Mouse (Mus musculus): ENCODE results near the gene Sat1. TPM values are rescaled to one million over a fixed set of nuclear protein-coding genes. Genes with fewer than 3 reads are reported as not detected.
A peak's percentile ranks its signal among the peaks of the same experiment; 100 is the strongest.
"Not testable (repeated sequence)": the region's sequence is repeated elsewhere in the genome, so short reads cannot be mapped to it uniquely, and the experiment has no call there.

Gene Sat1
- polyA plus RNA-seq (2016; fragmentation: Nextera tagmentation; extraction: Ambion mirVana), result 75.6 and 82.2 TPM in 2 replicates

DNA sequence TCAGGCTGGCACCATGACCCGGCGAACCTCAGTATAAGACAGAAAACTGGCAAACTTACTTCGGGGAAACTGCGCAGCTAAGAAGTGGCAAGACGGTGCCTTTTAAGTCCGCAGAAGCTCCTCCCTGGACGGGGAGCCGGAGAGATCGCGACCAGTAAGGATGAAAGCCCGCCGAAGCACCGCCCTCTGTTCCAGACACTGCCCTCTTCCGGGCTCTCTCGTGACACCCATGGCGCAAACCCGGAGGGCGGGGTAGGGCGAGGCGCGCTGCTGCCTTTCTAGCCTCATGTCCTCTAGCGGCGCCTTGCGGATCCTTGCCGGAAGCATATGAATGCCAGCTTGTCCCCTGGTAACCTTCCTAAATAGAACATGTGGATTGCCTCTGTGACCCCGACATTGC lies at the start of gene Sat1:
Gene Sat1 (minus strand): TSS at position 179 of the 400 bp plus-strand sequence.
- Histone ChIP-seq H3K27me3 (replicated peaks; ENCODE audit: low read depth, poor library complexity, severe bottlenecking) (no peaks in the 10 kb centered on the region), H3K4me3 (peak within 1 kb of the TSS; percentile 62), H3K9me3 (no peaks in the 10 kb centered on the region), H3K4me1 (no peaks in the 10 kb centered on the region), H3K36me3 (replicated peaks) (no peaks in the 10 kb centered on the region), H3K27ac (replicated peaks) (no peak within 1 kb of the TSS; the same call in 1 of the 2 replicates)
- 14% methylated on average over 26 of the region's 26 CpGs for WGBS
- DNase-seq (ENCODE audit: low spot score), result peak; percentile 91

DNA sequence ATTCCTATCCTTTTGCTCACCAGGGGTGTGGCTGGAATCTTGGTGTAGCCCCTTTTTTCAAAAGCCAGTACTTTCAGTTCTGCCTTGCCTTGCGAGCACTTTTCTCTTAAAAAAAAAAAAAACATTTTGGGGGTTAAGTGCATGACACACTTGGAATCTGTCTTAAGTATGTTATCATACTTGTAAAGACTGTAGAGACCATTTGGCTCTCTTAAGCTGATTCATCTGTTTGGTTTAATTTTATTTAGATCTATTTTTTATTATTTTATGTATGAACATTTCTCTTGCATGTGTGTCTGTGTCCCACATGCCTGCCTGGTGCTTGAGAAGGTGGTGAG lies 46.6 kb upstream of the Sat1 start:
- Histone ChIP-seq H3K36me3 (replicated peaks) (no peaks in the 10 kb centered on the region), H3K27ac (replicated peaks) (no peak overlapping the region), H3K27me3 (replicated peaks; ENCODE audit: low read depth, poor library complexity, severe bottlenecking) (no peaks in the 10 kb centered on the region), H3K4me3 (peak overlapping the region; percentile 63), H3K9me3 (no peaks in the 10 kb centered on the region), H3K4me1 (no peaks in the 10 kb centered on the region)
- no peak for DNase-seq (ENCODE audit: low spot score)
- 41% methylated on average over 1 of the region's 1 CpGs for WGBS

DNA sequence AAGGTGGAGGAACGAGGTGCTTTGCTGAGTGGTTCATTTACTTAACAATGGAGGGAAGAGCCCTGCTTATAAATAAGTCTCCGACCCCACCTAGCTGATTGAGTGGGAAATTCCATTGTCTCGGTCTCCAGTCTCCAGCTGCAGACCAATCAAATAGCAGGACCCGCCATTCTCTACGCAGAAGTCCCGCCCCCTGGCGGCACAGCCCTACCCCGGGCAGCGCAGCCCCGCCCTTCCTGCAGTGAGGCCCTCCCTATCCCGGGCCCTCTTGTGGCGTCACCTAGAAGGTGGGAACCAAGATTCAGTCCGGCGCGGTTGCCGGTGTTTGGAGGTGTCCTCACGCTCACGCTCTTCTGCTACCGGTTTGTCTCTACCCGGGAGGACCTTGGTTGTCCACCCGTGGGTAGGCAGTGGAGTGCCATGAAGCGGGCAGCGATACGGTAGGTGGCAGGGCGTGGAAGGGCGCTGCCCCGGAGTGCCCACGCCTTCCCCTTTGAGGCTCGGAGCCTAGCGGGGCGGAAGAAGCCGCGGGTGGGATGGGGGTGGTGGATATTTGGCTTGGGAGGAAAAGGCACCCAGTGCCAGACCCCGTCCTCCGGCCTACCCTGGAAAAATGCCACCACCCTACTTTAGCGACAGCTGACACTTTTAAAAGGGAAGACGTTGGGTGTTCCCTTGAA lies 46.1 kb upstream of the Sat1 start, which contains the start of gene Acot9:
Gene Acot9 (plus strand): TSS at position 209 of the 680 bp plus-strand sequence.
- DNase-seq (ENCODE audit: low spot score), result peak; percentile 86
- Histone ChIP-seq H3K4me1 (no peaks in the 10 kb centered on the region), H3K36me3 (replicated peaks) (no peaks in the 10 kb centered on the region), H3K9me3 (no peaks in the 10 kb centered on the region), H3K27ac (replicated peaks) (peak within 1 kb of the TSS; percentile 71), H3K27me3 (replicated peaks; ENCODE audit: low read depth, poor library complexity, severe bottlenecking) (no peaks in the 10 kb centered on the region), H3K4me3 (peak within 1 kb of the TSS; percentile 63)
- 15% methylated on average over 37 of the region's 37 CpGs for WGBS

DNA sequence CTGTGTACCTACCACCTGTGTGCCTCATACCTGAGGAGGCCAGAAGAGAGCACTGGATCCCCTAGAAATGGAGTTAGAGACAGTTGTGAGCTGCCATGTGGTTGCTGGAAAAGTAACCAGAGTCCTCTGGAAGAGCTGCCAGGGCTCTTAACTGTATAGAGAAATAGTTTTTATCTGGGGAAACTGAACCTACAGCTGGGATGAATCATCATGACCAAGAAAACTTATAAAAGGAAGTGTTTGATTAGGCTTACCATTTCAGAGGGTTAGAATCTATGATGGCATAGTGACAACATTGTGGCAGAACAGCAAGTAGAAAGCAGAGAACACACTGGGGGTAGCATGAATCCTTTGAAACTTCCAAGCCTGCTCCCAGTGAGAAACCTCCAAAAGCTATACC lies 40.6 kb upstream of the Sat1 start:
- H3K36me3 ChIP-seq (replicated peaks), result no peaks in the 10 kb centered on the region
- no peaks in the 10 kb centered on the region for H3K9me3 ChIP-seq
- no peak overlapping the region for H3K4me3 ChIP-seq
- no peak for DNase-seq (ENCODE audit: low spot score)
- H3K4me1 ChIP-seq, result no peaks in the 10 kb centered on the region
- H3K27me3 ChIP-seq (replicated peaks; ENCODE audit: low read depth, poor library complexity, severe bottlenecking), result no peaks in the 10 kb centered on the region
- H3K27ac ChIP-seq (replicated peaks), result no peak overlapping the region

DNA sequence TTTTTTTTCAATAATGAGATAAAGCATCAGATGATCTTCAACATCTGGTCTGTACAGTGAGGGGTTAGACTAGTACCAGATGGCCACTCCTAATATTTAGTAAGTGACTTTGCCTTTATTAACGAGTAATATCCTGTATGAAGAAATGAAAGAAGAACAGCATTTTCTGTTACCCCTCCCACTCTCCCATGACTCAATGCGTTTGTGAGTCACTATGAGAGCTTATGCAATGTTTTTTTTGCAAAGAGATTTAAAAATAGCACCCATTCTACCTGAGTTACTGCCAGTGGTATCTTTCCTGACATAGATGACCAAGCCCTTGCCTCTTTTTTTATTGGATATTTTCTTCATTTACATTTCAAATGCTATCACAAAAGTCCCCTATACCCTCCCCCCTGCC lies 2.0 kb upstream of the Sat1 start:
- 76% methylated on average over 2 of the region's 2 CpGs for WGBS
- no peak for DNase-seq (ENCODE audit: low spot score)
- H3K4me1 ChIP-seq, result no peaks in the 10 kb centered on the region
- H3K27ac ChIP-seq (replicated peaks), result no peak overlapping the region
- H3K4me3 ChIP-seq, result no peak overlapping the region
- H3K27me3 ChIP-seq (replicated peaks; ENCODE audit: low read depth, poor library complexity, severe bottlenecking), result no peaks in the 10 kb centered on the region
- H3K9me3 ChIP-seq, result no peaks in the 10 kb centered on the region
- H3K36me3 ChIP-seq (replicated peaks), result no peaks in the 10 kb centered on the region

DNA sequence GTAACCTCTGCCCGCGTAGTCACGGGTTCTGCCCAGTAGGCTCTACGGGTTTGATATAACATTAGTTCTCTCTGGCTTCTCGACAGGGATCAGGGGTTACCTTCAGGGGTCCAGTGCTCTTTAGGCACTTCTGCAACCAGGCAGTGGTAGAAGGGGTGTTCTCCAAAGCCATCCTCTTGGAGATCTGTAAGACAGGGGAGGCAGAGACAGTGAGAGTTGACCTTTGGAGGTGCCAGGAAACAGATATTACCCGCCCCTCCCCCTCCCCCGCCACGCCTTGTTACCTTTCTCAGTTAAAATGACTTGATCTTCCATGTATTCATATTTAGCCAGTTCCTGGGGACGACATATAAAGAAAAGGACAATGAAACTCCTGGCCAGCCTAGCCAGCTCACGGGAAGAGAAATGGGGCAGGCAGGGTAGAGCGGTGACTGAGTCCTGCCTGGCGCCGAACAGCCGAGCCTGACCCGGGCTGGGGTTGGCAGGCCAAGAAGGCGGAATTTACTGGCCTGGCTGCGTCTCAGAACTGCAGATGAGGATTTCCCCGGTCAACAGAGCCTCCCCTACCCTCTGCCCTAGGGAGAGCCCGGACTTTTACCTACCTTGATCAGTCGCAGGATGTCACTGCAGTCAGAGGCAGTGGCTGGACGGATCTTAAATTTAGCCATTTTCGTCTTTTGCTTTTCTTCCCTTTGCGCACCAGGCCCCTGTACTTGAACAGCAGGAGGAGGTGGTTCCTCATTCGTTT lies 574 bp downstream of the Sat1 start:
- WGBS, result 30% methylated on average over 24 of the region's 24 CpGs

DNA sequence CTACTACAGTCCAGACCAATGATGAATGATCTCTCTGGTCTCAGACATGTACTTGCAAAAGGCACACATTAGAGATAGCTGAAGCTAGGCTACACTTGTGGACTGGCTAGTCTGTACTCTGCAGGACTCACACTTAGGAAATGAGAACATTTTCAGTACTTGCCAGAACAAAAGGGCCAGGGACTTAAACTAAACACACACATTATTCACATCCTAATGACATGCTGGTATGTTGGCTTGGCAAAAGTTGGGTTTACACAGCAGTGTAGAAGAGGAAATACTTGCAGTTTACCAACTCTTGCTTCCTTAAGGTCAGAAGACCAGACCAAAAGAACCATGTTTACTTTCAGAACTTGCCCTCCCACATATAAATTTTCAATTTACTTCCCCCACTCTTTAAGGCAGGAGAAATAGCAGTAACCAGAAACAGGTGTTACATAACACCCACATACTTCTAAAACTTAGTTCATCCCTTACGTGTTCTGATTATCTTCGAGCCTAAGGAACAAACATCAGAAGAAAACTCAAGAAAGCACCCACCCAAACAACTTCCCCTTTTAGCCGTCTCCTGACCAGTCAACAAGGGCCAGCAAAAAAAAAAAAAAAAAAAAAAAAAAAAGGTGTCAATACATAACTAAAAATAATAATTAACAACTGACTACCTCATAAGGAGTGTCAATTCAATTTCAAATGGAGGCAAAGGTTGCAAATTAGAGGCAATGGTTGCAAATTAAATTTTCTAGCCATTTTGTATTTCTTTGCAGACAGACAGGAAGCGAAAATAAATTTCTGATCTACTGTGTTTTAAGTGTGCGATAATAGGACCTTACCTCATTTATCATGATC lies 1.7 kb downstream of the Sat1 start:
- no peak overlapping the region for H3K4me3 ChIP-seq
- 91% methylated on average over 5 of the region's 5 CpGs for WGBS

More for the DNA sequence above, 574 bp downstream of the Sat1 start:
- DNase-seq (ENCODE audit: low spot score), result peak; percentile 38
- H3K4me1 ChIP-seq, result no peaks in the 10 kb centered on the region
- H3K9me3 ChIP-seq, result no peaks in the 10 kb centered on the region
- no peak overlapping the region; the same call in 1 of the 2 replicates for H3K27ac ChIP-seq (replicated peaks)
- H3K27me3 ChIP-seq (replicated peaks; ENCODE audit: low read depth, poor library complexity, severe bottlenecking), result no peaks in the 10 kb centered on the region
- H3K4me3 ChIP-seq, result peak overlapping the region; percentile 62
- H3K36me3 ChIP-seq (replicated peaks), result no peaks in the 10 kb centered on the region

DNA sequence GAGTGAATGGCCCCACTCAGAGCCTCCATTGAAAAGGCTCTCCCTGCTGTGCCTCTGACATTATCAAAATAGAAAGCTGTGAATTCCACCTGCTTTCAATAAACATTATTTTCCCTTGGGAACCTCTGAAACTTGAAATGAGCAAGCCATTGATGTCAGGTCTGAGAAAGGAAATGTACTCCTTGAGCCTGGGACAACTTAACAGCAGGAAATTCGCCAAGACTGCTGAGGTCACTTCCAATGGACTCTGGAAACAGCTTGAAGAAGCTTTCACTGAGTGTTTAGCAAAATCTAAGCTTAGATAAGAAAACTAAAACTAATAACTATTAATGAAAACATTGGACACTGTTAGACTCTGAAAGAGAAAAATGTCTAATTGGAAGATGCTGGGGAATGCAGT lies 7.6 kb downstream of the Sat1 start:
- Histone ChIP-seq H3K27me3 (replicated peaks; ENCODE audit: low read depth, poor library complexity, severe bottlenecking) (no peaks in the 10 kb centered on the region; the same call in 1 of the 2 replicates), H3K4me1 (no peaks in the 10 kb centered on the region), H3K9me3 (no peaks in the 10 kb centered on the region), H3K4me3 (no peak overlapping the region), H3K36me3 (replicated peaks) (no peaks in the 10 kb centered on the region), H3K27ac (replicated peaks) (no peak overlapping the region)
- DNase-seq (ENCODE audit: low spot score), result peak; percentile 27
- 24% methylated on average over 1 of the region's 1 CpGs for WGBS

More for the DNA sequence above, 1.7 kb downstream of the Sat1 start:
- H3K36me3 ChIP-seq (replicated peaks), result no peaks in the 10 kb centered on the region
- DNase-seq (ENCODE audit: low spot score), result no peak
- H3K9me3 ChIP-seq, result no peaks in the 10 kb centered on the region
- no peaks in the 10 kb centered on the region for H3K27me3 ChIP-seq (replicated peaks; ENCODE audit: low read depth, poor library complexity, severe bottlenecking)
- H3K27ac ChIP-seq (replicated peaks), result no peak overlapping the region
- H3K4me1 ChIP-seq, result no peaks in the 10 kb centered on the region

DNA sequence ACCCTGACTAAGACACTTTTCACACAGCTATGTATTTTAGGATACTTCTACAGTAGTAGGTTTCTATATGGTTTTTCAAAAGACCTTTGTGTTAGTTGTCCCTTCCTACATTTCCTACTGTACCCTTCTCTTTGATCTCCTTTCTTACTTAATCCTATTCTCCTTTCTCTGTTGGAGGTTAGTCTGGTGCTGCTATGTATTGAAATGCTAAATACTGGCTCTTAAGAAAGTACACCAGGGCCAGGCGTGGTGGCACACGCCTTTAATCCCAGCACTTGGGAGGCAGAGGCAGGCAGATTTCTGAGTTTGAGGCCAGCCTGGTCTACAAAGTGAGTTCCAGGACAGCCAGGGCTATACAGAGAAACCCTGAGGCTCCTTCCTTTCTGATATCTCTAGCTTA lies 10.8 kb downstream of the Sat1 start:
- not testable (repeated sequence) for H3K9me3 ChIP-seq; H3K4me1 ChIP-seq; H3K27ac ChIP-seq (replicated peaks); DNase-seq (ENCODE audit: low spot score); H3K36me3 ChIP-seq (replicated peaks); H3K4me3 ChIP-seq; H3K27me3 ChIP-seq (replicated peaks; ENCODE audit: low read depth, poor library complexity, severe bottlenecking)
- 85% methylated on average over 2 of the region's 2 CpGs for WGBS

DNA sequence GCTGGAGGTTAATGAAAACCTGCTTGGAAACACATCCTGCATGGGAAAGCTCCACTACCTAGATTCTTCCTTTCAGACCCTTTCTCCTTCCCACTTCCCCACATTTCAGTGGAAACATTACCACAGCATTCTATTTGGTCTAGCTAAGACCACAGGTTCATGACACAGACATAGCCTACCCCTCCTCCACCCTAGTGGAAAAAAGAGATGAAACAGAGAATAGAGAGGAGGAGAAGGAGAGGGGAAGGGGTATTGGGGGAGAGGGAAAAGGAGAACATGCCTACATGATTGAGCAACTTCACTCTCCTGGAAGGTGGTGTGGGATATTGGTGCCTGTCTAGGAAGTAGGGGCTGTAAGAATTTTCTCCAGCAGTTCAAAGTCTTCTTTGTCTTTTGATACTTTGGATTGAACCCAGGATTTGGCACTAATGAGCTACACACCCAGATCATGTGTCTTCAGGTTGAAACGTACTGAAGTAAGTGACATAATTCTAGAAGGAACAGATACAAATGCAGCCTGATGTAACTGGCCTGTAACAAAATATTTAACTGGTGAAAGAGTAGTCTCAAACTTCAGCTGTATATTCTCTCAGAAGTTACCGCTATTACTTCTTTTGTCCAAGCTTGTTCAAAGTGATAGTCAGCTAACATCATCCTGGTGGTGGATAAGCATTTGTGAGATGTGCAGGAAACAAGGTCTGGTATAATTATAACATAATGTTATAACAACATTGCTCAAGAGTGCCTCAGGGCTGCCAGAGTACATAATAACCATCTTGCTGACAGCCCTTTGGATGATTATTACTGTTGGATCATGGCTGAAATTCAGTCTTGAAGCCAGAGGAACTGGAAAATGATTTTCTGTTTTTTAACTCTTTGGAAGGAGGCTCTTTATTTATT lies 13.6 kb downstream of the Sat1 start:
- DNase-seq (ENCODE audit: low spot score), result no peak
- Histone ChIP-seq H3K9me3 (no peaks in the 10 kb centered on the region), H3K4me1 (no peaks in the 10 kb centered on the region), H3K4me3 (no peak overlapping the region), H3K27me3 (replicated peaks; ENCODE audit: low read depth, poor library complexity, severe bottlenecking) (no peaks in the 10 kb centered on the region; the same call in 1 of the 2 replicates), H3K27ac (replicated peaks) (no peak overlapping the region), H3K36me3 (replicated peaks) (no peaks in the 10 kb centered on the region)
- WGBS, result 61% methylated on average over 2 of the region's 2 CpGs

DNA sequence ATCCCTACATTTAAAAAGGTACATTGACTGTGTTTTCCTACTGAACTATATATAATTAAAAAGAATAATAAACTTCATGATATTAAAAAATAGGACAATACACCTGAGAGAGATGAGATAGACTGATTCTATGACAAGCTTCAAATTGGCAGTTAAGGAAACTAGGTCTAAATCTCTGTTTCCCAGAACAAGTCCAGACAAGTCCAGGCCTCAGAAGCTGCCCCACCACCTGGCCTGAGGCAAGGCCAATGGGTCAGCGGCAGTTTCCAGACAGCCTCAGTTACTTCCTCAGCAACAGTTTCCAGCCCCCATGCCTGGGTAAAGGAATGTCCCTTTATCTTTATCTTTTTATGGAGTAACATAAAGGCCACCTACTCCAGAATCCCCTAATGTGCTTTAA lies 14.4 kb downstream of the Sat1 start:
- no peaks in the 10 kb centered on the region for H3K9me3 ChIP-seq
- H3K36me3 ChIP-seq (replicated peaks), result no peaks in the 10 kb centered on the region
- WGBS, result 75% methylated on average over 1 of the region's 1 CpGs
- DNase-seq (ENCODE audit: low spot score), result no peak
- no peaks in the 10 kb centered on the region for H3K4me1 ChIP-seq
- H3K27me3 ChIP-seq (replicated peaks; ENCODE audit: low read depth, poor library complexity, severe bottlenecking), result no peaks in the 10 kb centered on the region
- H3K27ac ChIP-seq (replicated peaks), result no peak overlapping the region
- H3K4me3 ChIP-seq, result no peak overlapping the region

DNA sequence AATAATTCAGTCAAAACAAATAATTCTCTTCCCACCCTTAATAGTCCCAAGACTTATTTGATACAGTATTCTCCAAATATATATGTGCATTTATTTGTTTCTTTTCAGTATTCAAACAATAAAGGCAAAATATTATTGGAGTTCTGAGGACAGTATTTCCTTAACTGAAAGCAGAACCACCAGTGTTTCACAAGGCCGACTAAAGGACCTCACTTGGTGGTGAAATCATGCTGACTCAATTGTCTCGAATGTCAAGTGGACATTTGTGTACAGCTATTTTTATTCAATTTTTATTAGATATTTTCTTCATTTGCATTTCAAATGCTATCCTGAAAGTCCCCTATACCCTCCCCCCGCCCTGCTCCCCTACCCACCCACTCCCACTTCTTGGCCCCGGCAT lies 21.3 kb downstream of the Sat1 start:
- H3K9me3 ChIP-seq, result no peaks in the 10 kb centered on the region
- H3K36me3 ChIP-seq (replicated peaks), result no peaks in the 10 kb centered on the region
- no peak for DNase-seq (ENCODE audit: low spot score)
- no peak overlapping the region for H3K4me3 ChIP-seq
- no peak overlapping the region for H3K27ac ChIP-seq (replicated peaks)
- WGBS, result 89% methylated on average over 4 of the region's 4 CpGs
- no peaks in the 10 kb centered on the region for H3K4me1 ChIP-seq
- H3K27me3 ChIP-seq (replicated peaks; ENCODE audit: low read depth, poor library complexity, severe bottlenecking), result no peaks in the 10 kb centered on the region
